Mouse (Mus musculus) embryo, embryonic 10 days (tissue): ENCODE data around the gene Gm21860.
"Not testable (repeated sequence)": the region's sequence is repeated elsewhere in the genome, so short reads cannot be mapped to it uniquely, and the experiment has no call there.

Experiments
- DNase-seq: peaks from one replicate; pipeline ENCODE4 v3.0.0-alpha.2; 2015; ENCODE audit warnings: low spot score

Gm21860 gene

GRCm38 (mm10) chrY:90732101-90732542 is 22.5 kb downstream of the Gm21860 start:
- DNase-seq: peak; percentile 64

- DNase-seq: not testable (repeated sequence)
Measured at GRCm38 (mm10) chrY:90731593-90731955, 23.0 kb downstream of the Gm21860 start.

DNA sequence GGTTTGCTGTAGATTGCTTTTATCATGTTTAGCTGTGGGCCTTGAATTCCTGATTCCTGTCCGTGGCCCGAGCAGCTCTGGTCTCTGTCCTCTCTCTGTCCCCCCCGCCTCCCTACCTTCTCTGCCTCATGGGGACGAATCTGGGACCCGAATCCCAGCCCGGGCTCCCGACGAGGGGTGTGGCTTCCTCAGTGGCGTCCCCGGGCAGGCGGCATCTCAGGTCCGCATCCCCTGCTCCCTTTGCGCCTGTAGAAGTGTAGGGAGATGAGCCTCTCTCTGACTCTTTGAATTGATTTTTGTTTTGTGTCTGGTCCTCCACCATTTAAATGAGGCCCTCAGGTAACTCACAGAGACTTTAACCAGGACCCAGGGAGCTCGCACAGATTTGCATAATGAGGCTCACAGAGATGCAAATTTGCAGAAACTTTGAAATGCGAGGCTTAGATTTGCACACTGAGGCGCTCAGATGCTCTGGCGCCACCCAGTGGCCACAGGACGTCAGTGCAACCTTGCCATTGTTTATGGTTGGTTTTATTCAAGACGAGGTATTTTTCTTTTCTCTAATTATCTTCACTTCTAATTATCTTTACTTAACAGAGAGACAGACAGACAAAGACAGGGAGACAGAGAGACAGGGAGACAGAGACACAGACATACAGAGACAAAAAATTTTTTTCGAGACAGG is 23.6 kb downstream of the Gm21860 start:
- DNase-seq: peak; percentile 12

DNA sequence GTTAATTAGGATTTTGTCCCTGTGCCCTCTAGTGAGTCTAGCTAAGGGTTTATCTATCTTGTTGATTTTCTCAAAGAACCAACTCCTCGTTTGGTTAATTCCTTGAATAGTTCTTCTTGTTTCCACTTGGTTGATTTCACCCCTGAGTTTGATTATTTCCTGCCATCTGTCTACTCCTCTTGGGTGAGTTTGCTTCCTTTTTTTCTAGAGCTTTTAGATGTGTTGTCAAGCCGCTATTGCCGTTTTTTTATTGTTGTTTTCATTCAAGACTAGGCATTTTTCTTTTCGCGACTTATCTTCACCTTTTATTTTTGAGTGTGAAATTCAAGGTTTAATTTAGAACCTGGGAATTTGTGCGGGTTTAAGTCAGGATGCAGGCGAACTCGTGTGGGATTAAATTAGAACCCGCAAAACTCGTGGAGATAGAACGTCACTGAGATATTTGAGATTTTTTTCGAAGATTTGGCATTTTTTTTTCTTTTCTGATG is 24.8 kb downstream of the Gm21860 start:
- not testable (repeated sequence) for DNase-seq

GRCm38 (mm10) chrY:90728905-90729256 is 25.7 kb downstream of the Gm21860 start:
- DNase-seq: not testable (repeated sequence)

DNA sequence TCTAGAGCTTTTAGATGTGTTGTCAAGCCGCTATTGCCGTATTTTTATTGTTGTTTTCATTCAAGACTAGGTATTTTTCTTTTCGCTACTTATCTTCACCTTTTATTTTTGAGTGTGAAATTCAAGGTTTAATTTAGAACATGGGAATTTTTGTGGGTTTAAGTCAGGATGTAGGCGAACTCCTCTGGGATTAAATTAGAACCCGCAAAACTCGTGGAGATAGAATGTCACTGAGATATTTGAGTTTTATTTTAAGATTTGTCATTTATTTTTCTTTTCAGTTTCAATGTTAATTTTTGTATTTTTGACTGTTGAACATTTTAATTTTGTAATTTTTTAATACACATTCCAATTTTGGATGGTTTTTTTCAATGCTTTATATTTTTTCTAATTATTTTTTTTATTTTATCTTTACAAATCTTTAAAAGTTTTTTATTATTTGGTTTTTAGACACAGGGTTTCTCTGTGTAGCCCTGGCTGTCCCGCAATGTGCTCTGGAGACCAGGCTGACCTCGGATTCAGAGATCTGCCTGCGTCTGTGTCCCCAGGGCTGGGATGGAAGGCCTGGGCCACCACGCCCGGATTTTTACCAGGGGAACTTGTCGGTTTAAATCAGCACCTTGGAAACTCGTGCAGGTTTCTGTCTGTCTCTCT is 26.2 kb downstream of the Gm21860 start:
- DNase-seq: not testable (repeated sequence)

DNA sequence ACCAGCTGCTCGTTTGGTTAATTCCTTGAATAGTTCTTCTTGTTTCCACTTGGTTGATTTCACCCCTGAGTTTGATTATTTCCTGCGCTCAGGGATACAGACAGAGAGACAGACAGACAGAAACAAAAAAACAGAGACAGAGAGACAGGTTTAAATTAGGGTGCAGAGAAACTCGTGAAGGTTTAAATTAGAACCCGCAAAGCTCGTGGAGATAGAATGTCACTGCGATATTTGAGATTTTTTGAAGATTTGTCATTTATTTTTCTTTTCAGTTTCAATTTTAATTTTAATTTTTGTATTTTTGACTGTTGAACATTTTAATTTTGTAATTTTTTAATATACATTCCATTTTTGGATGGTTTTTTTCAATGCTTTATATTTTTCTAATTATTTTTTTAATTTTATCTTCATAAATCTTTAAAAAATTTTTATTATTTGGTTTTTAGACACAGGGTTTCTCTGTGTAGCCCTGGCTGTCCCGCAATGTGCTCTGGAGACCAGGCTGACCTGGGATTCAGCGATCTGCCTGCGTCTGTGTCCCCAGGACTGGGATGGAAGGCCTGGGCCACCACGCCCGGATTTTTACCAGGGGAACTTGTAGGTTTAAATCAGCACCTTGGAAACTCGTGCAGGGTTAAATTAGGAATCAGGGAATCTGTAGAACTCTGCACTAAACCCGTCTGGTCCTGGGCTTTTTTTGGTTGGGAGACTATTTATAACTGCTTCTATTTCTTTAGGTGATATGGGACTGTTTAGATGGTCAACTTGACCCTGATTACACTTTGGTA is 27.3 kb downstream of the Gm21860 start:
- peak; percentile 19 for DNase-seq

DNA sequence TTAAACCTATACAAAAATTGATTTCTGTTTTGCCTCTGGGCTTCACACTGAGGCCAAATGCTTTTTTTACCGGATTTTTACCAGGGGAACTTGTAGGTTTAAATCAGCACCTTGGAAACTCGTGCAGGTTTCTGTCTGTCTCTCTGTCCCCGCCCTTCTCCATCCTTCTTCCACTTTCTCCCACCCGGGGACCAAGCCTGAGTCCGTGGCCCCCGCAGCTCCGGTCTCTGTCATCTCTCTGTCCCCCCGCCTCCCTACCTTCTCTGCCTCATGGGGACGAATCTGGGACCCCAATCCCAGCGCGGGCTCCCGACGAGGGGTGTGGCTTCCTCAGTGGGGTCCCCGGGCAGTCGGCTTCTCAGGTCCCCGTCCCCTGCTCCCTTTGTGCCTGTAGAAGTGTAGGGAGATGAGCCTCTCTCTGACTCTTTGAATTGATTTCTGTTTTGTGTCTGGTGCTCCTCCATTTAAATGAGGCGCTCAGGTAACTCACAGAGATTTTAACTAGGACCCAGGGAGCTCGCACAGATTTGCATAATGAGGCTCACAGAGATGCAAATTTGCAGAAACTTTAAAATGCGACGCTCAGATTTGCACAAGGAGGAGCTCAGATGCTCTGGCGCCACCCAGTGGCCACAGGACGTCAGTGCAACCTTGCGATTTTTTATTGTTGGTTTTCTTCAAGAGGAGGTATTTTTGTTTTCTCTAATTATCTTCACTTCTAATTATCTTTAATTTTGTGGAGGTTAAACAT is 28.7 kb downstream of the Gm21860 start:
- peak; percentile 20 for DNase-seq

- DNase-seq: not testable (repeated sequence)
Measured at GRCm38 (mm10) chrY:90725166-90725565, 29.5 kb downstream of the Gm21860 start.

GRCm38 (mm10) chrY:90724014-90724709 is 30.5 kb downstream of the Gm21860 start:
- DNase-seq: peak; percentile 2

DNA sequence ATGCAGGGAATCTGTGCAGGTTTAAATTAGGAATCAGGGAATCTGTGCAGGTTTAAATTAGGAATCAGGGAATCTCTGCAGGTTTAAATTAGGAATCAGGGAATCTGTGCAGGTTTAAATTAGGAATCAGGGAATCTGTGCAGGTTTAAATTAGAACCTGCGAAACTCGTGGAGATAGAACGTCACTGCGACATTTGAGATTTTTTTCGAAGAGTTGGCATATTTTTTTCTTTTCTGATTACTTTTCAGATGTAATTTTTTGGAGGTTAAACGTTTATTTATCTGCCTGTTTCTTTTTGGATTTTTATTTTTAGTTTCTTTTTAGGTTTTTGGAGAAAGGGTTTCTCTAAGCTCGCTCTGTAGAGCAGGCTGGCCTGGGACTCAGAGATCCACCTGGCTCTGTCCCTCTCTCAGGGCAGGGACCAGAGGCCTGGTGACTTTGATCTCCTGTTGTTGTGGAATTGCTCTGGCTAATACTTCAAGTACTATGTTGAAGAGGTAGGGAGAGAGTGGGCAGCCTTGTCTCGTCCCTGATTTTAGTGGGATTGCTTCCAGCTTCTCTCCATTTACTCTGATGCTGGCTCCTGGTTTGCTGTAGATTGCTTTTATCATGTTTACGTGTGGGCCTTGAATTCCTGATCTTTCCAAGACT is 31.2 kb downstream of the Gm21860 start:
- DNase-seq: peak; percentile 3

- DNase-seq: not testable (repeated sequence)
Measured at GRCm38 (mm10) chrY:90720505-90720904, 34.1 kb downstream of the Gm21860 start.

DNA sequence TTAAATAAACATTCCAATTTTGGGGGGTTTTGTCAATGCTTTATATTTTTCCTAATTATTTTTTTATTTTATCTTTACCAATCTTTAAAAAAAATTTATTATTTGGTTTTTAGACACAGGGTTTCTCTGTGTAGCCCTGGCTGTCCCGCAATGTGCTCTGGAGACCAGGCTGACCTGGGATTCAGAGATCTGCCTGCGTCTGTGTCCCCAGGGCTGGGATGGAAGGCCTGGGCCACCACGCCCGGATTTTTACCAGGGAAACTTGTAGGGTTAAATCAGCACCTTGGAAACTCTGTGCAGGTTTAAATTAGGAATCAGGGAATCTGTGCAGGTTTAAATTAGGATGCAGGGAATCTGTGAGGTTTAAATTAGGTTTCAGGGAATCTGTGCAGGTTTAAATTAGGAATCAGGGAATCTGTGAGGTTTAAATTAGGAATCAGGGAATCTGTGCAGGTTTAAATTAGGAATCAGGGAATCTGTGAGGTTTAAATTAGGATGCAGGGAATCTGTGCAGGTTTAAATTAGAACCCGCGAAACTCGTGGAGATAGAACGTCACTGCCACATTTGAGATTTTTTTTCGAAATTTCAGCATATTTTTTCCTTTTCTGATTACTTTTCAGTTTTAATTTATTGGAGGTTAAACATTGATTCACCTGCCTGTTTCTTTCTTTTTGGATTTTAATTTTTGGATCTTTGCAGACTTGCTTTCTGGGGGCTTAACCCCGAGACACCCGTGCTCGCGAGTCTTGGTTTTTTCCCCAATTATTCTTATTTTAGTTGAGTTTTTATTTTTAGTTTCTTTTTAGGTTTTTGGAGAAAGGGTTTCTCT is 35.0 kb downstream of the Gm21860 start:
- DNase-seq: not testable (repeated sequence)

DNA sequence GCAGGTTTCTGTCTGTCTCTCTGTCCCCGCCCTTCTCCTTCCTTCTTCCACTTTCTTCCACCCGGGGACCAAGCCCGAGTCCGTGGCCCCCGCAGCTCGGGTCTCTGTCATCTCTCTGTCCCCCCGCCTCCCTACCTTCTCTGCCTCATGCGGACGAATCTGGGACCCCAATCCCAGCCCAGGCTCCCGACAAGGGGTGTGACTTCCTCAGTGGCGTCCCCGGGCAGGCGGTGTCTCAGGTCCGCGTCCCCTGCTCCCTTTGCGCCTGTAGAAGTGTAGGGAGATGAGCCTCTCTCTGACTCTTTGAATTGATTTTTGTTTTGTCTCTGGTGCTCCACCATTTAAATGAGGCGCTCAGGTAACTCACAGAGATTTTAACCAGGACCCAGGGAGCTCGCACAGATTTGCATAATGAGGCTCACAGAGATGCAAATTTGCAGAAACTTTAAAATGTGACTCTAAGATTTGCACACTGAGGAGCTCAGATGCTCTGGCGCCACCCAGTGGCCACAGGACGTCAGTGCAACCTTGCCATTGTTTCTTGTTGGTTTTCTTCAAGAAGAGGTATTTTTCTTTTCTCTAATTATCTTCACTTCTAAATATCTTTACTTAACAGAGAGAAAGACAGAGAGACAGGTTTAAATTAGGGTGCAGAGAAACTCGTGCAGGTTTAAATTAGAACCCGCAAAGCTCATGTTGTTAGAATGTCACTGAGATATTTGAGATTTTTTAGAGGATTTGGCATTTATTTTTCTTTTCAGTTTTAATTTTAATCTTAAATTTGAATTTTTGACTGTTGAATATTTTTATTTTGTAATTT is 35.8 kb downstream of the Gm21860 start:
- DNase-seq: peak; percentile 3

- not testable (repeated sequence) for DNase-seq
Measured at GRCm38 (mm10) chrY:90718021-90718420, 36.6 kb downstream of the Gm21860 start.

DNA sequence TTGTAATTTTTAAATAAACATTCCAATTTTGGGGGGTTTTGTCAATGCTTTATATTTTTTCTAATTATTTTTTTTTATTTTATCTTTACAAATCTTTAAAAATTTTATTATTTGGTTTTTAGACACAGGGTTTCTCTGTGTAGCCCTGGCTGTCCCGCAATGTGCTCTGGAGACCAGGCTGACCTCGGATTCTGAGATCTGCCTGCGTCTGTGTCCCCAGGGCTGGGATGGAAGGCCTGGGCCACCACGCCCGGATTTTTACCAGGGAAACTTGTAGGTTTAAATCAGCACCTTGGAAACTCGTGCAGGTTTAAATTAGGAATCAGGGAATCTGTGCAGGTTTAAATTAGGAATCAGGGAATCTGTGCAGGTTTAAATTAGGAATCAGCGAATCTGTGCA is 37.1 kb downstream of the Gm21860 start:
- not testable (repeated sequence) for DNase-seq
